Mouse (Mus musculus) 3134 (cell line): ENCODE data around the gene Trub1.

Source experiments
- DNase-seq: peaks from one replicate; pipeline ENCODE4 v3.0.0-alpha.2; 2011; ENCODE audit warnings: low spot score; ENCODE audit not compliant: insufficient read length; ENCODE audit errors: extremely low read depth

The Trub1 gene

DNA sequence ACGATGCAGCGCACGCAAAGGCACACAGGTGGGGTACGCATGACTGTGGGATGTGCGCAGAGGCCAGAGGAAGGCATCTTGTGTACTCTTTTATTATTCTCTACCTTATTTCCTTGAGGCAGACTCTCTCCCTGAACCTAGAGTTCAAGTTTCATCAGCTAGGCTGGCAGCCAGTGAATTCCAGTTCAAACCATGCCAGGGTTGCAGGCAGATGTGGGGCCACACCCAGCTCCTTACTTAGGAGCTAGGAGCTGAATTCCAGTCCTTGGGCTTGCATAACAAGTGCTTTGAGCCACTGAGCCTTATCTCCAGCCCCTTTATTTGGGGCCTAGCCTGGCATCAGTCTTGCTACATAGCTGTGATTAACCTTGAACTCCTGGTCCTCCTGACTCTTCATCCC, 13.4 kb upstream of the Trub1 start:
- no peak for DNase-seq

- DNase-seq: no peak
These were observed 11.2 kb upstream of the Trub1 start for GRCm38 (mm10) chr19:57441501-57441900.

- DNase-seq: no peak
These were observed 9.6 kb upstream of the Trub1 start for GRCm38 (mm10) chr19:57442936-57443657.

DNA sequence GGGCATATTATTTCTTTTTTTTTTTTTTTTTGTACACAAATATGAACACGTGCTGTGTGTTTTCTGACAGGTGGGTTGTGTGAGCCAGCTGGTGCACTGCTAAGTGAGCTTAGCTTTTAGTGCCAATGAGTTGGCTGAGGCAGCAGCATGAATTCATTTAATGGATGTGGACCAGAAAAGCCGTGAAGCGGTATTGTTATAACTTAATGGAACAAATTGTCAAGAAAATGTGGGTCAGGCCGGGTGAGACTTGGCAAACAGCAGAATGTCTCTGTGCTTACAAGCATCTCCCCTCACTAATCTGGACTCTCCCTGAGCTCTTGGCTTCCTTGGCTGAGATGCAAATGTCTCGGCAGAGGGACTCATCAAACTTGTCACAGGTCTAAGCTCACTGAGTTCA, 7.7 kb upstream of the Trub1 start:
- DNase-seq: no peak

DNA sequence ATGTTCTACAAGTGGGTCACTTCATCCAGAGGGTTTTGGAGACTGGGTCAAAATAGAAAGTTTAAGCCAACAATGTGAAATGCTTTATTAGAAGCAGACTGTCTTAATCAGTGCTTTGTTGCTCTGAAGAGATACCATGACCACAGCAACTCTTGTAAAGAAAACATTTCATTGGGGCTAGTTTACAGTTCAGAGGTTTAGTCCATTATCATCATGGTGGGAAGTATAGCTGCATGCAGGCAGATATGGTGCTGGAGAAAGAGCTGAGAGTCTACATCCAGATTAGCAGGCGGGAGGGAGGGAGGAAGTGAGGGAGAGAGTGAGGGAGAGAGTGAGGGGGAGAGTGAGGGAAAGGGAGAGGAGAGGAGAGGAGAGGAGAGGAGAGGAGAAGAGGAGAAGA, 1.9 kb upstream of the Trub1 start:
- no peak for DNase-seq

- no peak for DNase-seq
These were observed 950 bp upstream of the Trub1 start for GRCm38 (mm10) chr19:57451762-57452161.

- DNase-seq: no peak
These were observed 497 bp downstream of the Trub1 start for GRCm38 (mm10) chr19:57453218-57453600.

DNA sequence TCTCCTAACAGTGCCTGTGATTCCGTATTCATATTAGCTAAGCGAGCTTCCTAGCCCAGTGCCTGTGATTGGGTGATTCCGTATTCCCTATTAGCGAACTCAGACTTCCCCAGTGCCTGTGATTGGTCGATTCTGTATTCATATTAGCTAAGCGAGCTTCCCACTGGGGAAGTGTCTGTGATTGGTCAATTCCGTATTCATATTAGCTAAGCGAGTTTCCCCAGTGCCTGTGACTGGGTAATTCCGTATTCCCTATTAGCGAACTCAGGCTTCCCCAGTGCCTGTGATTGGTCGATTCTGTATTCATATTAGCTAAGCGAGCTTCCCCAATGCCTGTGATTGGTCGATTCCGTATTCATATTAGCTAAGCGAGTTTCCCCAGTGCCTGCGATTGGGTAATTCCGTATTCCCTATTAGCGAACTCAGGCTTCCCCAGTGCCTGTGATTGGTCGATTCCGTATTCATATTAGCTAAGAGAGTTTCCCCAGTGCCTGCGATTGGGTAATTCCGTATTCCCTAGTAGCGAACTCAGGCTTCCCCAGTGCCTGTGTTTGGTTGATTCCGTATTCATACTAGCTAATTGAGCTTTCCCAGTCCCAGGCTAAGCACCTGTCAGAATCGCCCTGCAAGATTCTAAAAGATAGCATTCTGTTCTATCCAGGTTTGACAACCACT, 2.7 kb downstream of the Trub1 start:
- DNase-seq: no peak

DNA sequence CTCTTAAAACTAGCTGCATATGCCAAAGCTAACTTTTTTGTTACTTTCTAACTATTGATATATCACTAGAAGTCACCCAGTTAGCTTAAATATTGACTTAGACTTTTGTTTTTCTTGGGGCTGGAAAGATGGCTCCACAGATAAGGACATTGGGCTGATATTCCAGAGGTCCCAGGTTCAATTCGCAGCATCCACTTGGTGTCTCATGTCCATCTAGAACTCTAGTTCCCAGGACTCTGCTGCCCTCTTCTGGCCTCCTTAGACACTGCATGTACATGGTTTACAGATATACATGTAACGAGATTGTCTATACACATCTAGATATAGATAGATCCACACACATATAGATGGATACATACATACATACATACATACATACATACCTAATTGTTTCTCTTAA, 4.4 kb downstream of the Trub1 start:
- DNase-seq: no peak

DNA sequence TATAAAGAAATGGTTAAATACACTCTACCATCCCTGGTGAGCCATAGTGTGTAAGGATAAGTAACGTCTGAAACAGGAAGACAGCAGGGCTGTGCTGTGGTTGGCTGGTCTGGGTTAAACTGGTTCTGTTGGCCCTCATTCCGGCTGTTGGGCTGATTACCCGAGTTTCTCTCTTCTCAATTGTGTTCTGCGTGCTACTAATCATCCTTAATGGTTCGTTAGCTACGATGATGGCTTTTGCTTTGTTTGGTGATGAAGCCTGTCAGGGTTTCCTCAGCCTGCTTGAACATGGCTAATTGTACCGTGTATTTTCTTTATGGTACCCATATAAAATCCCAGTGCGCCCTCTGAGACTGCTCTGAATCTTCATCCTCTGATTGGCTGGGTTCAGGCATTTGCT, 11.0 kb downstream of the Trub1 start:
- DNase-seq: no peak

GRCm38 (mm10) chr19:57465742-57466141, 13.0 kb downstream of the Trub1 start:
- no peak for DNase-seq

- no peak for DNase-seq
These were observed 18.3 kb downstream of the Trub1 start for GRCm38 (mm10) chr19:57471033-57471432.

- DNase-seq: no peak
These were observed 19.5 kb downstream of the Trub1 start for GRCm38 (mm10) chr19:57472169-57472568.

DNA sequence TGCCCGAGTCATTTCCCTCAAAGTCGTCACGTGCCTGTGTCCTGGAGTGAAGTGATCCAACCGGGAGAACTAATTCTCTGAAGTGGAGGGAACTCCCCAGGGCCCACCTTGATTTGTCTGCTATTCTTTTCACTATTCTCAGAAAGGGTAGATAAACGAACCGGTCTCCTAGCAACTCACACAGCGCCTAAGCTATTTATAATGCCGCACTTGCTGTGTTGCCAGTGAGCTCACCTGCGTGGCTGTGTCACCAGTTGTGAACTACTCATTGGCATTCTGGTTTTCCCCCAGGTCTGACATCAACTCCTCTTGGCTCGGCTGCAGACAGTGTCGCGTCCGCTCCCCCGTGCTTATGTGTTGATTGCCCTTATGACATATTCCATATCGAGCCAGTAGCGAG, 20.6 kb downstream of the Trub1 start:
- no peak for DNase-seq

- no peak for DNase-seq
These were observed 22.6 kb downstream of the Trub1 start for GRCm38 (mm10) chr19:57475298-57475697.

GRCm38 (mm10) chr19:57477310-57477709, 24.6 kb downstream of the Trub1 start:
- DNase-seq: no peak

- no peak for DNase-seq
These were observed 25.3 kb downstream of the Trub1 start for GRCm38 (mm10) chr19:57478056-57478455.

DNA sequence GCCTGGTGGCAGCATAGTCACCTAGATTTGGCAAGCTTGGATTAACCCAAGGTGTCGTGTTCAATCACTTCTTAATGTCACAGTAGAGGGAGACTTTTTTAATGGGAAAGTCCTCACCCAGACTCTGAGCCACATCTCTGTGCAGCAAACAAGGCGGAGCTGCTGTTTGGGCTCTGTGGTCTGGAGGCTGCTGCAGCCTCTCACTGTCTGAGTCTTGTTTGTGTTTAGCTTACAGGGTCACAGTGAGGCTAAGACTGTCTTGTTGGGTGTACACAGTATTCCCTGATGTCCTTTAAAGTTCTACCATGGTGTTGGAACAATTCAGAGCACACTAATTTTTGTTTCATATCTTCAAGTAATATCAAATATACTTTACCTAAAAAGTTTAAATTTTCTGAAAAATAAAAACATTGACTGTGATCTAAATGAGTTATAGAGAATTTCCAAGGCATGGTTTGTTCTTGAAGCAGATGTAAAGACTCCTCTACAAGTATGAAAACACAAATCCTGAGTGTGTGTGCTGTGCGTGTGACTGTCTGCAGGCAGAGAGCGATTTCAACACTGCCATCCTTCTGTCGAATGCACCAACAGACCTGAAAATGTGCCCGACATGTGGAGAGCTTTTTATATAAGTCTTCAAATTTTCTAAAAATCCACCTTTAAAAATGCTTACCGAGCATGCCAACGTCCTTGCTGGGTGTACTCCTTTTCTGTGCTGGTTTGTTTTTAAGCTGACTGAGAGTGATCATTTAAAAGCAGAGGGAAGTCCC, 27.4 kb downstream of the Trub1 start:
- no peak for DNase-seq

GRCm38 (mm10) chr19:57481743-57482259, 29.1 kb downstream of the Trub1 start:
- no peak for DNase-seq

GRCm38 (mm10) chr19:57482815-57483214, 30.1 kb downstream of the Trub1 start:
- DNase-seq: peak; percentile 47

DNA sequence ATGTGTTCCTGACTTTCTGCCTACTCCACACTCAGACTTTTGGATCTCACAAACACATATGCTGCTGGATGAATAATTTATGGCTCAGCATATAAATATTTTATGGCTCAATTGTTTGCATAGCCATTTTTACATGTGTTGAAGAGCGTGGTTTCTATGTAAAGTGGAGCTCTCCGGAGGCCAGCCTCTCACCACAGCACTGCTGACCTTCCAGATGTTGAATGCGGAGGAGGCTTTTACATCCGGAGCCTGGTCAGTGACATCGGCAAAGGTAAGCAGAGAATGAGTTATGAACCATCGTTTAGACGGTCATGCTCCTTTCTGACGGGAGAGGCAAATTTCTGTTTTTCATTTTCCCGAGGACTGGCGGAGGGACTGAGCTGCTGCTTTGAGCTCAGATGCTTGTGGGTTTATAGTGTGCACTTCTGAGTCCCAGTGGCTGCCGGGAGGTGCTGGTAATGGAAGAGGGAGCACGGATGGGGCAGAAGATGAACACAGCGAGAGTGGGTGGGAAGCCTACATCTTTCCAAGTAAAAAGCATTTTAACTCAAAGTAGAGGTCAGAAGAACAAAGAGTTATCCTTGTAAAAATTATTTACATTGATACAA, 34.4 kb downstream of the Trub1 start:
- DNase-seq: no peak
